Mouse (Mus musculus): Measurements from ENCODE around the gene Henmt1.

GRCm38 (mm10) chr3:109008180-109008579 lies 68.5 kb downstream of the Henmt1 start:
- TF ChIP-seq CTCF (IDR thresholded peaks at IDR 0.05; ENCODE audit: control insufficient read depth, insufficient read depth, insufficient read length) (no peak), CEBPB (IDR thresholded peaks at IDR 0.05; ENCODE audit: low read depth) (no peak), MAX (IDR thresholded peaks at IDR 0.05) (no peak), MYOG (IDR thresholded peaks at IDR 0.05; ENCODE audit: control insufficient read depth, extremely low read depth, insufficient read length) (no peak), MYOD1 (IDR thresholded peaks at IDR 0.05; ENCODE audit: control insufficient read depth, insufficient read length, low read depth) (no peak), FOSL1 (IDR thresholded peaks at IDR 0.05; ENCODE audit: insufficient read depth, low read length, poor library complexity, severe bottlenecking) (no peak), USF1 (IDR thresholded peaks at IDR 0.05; ENCODE audit: low read depth) (no peak)

All from C2C12 (cell line).